Mouse (Mus musculus) limb, embryonic 14.5 days (tissue): ENCODE data around the gene Gabbr2. TPM values are rescaled to one million over a fixed set of nuclear protein-coding genes. Genes with fewer than 3 reads are reported as not detected.

Source experiments
- ATAC-seq: fragments of 200-750 bp; cut with Nextera tagmentation; 2 replicates; pipeline ENCODE4 v1.8.0; 2017; ENCODE audit warnings: low read depth, moderate number of reproducible peaks, moderate TSS enrichment; ENCODE audit not compliant: low FRiP score
- DNase-seq: peaks from one replicate; pipeline ENCODE4 v3.0.0-alpha.2; 2015; ENCODE audit warnings: low spot score
- H3K27ac ChIP-seq: fragments of 300-500 bp; sonication (generic); replicated peaks from 2 replicates; pipeline ENCODE4 v1.5.1; 2014; ENCODE audit warnings: low read depth, mild to moderate bottlenecking, low read length, moderate library complexity, mixed read lengths
- H3K27me3 ChIP-seq: fragments of 300-500 bp; sonication (generic); 2 replicates; pipeline ENCODE4 v1.6.1; 2014; ENCODE audit warnings: low read length, mixed read lengths; ENCODE audit not compliant: control insufficient read depth, insufficient read depth
- H3K36me3 ChIP-seq: fragments of 300-500 bp; sonication (generic); 2 replicates; pipeline ENCODE4 v1.6.1; 2014; ENCODE audit warnings: mild to moderate bottlenecking, low read length, moderate library complexity, mixed read lengths; ENCODE audit not compliant: control insufficient read depth, insufficient read depth
- H3K4me1 ChIP-seq: fragments of 300-500 bp; sonication (generic); 2 replicates; pipeline ENCODE4 v1.6.1; 2014; ENCODE audit warnings: antibody characterized with exemption, low read length, mixed read lengths; ENCODE audit not compliant: control insufficient read depth, insufficient read depth
- H3K4me2 ChIP-seq: fragments of 300-500 bp; sonication (generic); replicated peaks from 2 replicates; pipeline ENCODE4 v1.6.1; 2014; ENCODE audit warnings: low read depth, mild to moderate bottlenecking, low read length, moderate library complexity; ENCODE audit not compliant: severe bottlenecking
- H3K4me3 ChIP-seq: fragments of 300-500 bp; sonication (generic); replicated peaks from 2 replicates; pipeline ENCODE4 v1.5.1; 2014; ENCODE audit warnings: low read length
- H3K9ac ChIP-seq: fragments of 300-500 bp; sonication (generic); 2 replicates; pipeline ENCODE4 v1.6.1; 2014; ENCODE audit warnings: mild to moderate bottlenecking, low read depth, low read length, moderate library complexity; ENCODE audit not compliant: severe bottlenecking
- H3K9me3 ChIP-seq: fragments of 300-500 bp; sonication (generic); 2 replicates; pipeline ENCODE4 v1.6.1; 2016; ENCODE audit warnings: low read length; ENCODE audit not compliant: control insufficient read depth
- POLR2A ChIP-seq: fragments of 200-500 bp; IDR thresholded peaks from 2 replicates; pipeline ENCODE4 v1.8.0; 2012; ENCODE audit warnings: inconsistent platforms, mild to moderate bottlenecking, moderate library complexity, borderline replicate concordance; ENCODE audit not compliant: insufficient read depth, insufficient read length; ENCODE audit errors: extremely low read depth
- WGBS: fragments of 180-500 bp; shearing (Covaris S2); extraction: QIAGEN DNeasy Blood & Tissue Kit; methylation state at CpG from one replicate; pipeline ENCODE4 v1.1.7; 2014; 5-methylcytosine and 5-hydroxymethylcytosine counted together
- polyA plus RNA-seq, 2 experiments: library from polyadenylated mRNA; depleted of rRNA in 1 of 2; stranded (reverse) in 1 of 2; unstranded in 1 of 2; fragments of >200 nt; fragmentation: Nextera tagmentation in 1 of 2; extraction: Ambion mirVana in 1 of 2; gene quantifications; 2 replicates each; pipeline versions ENCODE4 v1.2.1 to v1.2.3; 2012 to 2014

Gabbr2 gene
- polyA plus RNA-seq, 2 experiments, result 0.15 to 0.30 TPM

DNA sequence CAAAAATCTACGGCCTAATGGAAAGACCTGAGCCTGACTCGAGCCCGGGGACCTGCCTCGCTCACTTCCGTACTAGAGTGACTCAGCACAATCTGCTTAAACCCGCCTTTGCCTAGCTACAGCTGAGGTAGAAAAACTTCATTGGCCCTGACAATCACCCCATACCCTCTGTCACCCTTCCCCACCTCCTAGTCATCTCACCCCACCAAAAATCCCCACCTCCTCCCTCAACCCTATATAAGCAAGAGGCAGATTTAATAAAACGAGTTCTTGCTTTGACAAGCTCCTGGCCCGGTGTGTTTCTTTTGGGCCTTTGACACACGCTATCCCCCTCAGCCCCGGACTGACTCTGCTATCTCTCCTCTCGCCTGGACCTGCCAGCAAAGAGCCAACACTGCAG lies 323.1 kb downstream of the Gabbr2 start:
- ATAC-seq (no peak), DNase-seq (no peak)
- H3K9me3 ChIP-seq, result no peaks in the 10 kb centered on the region
- no peak overlapping the region for H3K4me2 ChIP-seq
- no peaks in the 10 kb centered on the region for H3K27me3 ChIP-seq
- no peak overlapping the region for H3K27ac ChIP-seq
- whole genome bisulfite sequencing, result 70% methylated on average over 11 of the region's 11 CpGs
- H3K36me3 ChIP-seq, result no peaks in the 10 kb centered on the region
- no peak for TF ChIP-seq POLR2A
- peaks cover 7% of the 10 kb centered on the region for H3K4me1 ChIP-seq
- no peak overlapping the region for H3K4me3 ChIP-seq
- H3K9ac ChIP-seq, result no peak overlapping the region

- no peak for ATAC-seq
- Histone ChIP-seq H3K9me3 (no peaks in the 10 kb centered on the region), H3K4me3 (no peak overlapping the region), H3K27ac (no peak overlapping the region), H3K4me1 (peaks cover 9% of the 10 kb centered on the region), H3K36me3 (no peaks in the 10 kb centered on the region), H3K9ac (no peak overlapping the region), H3K4me2 (no peak overlapping the region), H3K27me3 (no peaks in the 10 kb centered on the region)
- no peak for TF ChIP-seq POLR2A
- WGBS, result 68% methylated on average over 5 of the region's 5 CpGs
- DNase-seq, result no peak
Observed at GRCm38 (mm10) chr4:46666420-46666819, 325.3 kb downstream of the Gabbr2 start.

- no peak overlapping the region for H3K27ac ChIP-seq
- H3K36me3 ChIP-seq, result no peaks in the 10 kb centered on the region
- H3K4me1 ChIP-seq, result peaks cover 9% of the 10 kb centered on the region
- H3K4me3 ChIP-seq, result no peak overlapping the region
- TF ChIP-seq POLR2A, result no peak
- H3K4me2 ChIP-seq, result peak overlapping the region; percentile 74; the same call in 1 of the 2 replicates
- no peaks in the 10 kb centered on the region for H3K9me3 ChIP-seq
- H3K9ac ChIP-seq, result no peak overlapping the region
- ATAC-seq (no peak), DNase-seq (peak; percentile 17)
- 1% methylated on average over 5 of the region's 8 CpGs for WGBS
- no peaks in the 10 kb centered on the region for H3K27me3 ChIP-seq
Observed at GRCm38 (mm10) chr4:46665371-46665774, 326.3 kb downstream of the Gabbr2 start.

GRCm38 (mm10) chr4:46664123-46665009 lies 327.3 kb downstream of the Gabbr2 start:
- peak; percentile 65 for DNase-seq
- WGBS, result 2% methylated on average over 32 of the region's 34 CpGs

DNA sequence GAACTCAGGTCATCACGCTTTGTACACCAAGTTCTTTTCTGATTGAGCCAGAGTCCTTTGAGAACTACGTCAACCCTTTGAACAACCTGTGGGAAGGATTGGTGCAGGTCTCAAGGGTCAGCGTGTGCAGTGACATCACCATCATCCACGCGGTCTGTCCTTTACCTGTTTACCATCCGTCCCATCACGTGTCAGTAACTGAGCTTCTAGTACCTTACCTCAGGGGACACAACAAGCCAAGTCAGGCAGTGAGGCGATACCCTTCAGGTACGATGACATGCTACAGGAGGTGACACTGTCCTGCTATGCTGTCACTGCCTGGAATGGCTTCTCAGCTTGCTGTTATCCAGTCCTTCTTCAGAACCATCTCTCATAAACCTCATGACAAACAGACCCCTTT lies 330.2 kb downstream of the Gabbr2 start:
- Histone ChIP-seq H3K4me1 (peaks cover 9% of the 10 kb centered on the region), H3K27ac (no peak overlapping the region), H3K27me3 (no peaks in the 10 kb centered on the region), H3K4me3 (no peak overlapping the region), H3K4me2 (no peak overlapping the region), H3K36me3 (no peaks in the 10 kb centered on the region), H3K9me3 (no peaks in the 10 kb centered on the region), H3K9ac (no peak overlapping the region)
- ATAC-seq (no peak), DNase-seq (no peak)
- no peak for TF ChIP-seq POLR2A
- 79% methylated on average over 9 of the region's 9 CpGs for WGBS

More at GRCm38 (mm10) chr4:46664123-46665009, 327.3 kb downstream of the Gabbr2 start:
- peak overlapping the region; percentile 63 for H3K9ac ChIP-seq
- H3K4me2 ChIP-seq, result peak overlapping the region; percentile 74
- H3K36me3 ChIP-seq, result no peaks in the 10 kb centered on the region
- H3K4me3 ChIP-seq, result peak overlapping the region; percentile 40
- H3K9me3 ChIP-seq, result no peaks in the 10 kb centered on the region
- peak overlapping the region; percentile 77 for H3K27ac ChIP-seq
- H3K4me1 ChIP-seq, result peaks cover 9% of the 10 kb centered on the region
- 0 out of 2 replicates have a peak, but pooled peaks have one; percentile 56 for TF ChIP-seq POLR2A
- no peaks in the 10 kb centered on the region for H3K27me3 ChIP-seq
- peak; percentile 89 for ATAC-seq
